Mouse (Mus musculus): ENCODE measurements around the gene P2rx4.

DNA sequence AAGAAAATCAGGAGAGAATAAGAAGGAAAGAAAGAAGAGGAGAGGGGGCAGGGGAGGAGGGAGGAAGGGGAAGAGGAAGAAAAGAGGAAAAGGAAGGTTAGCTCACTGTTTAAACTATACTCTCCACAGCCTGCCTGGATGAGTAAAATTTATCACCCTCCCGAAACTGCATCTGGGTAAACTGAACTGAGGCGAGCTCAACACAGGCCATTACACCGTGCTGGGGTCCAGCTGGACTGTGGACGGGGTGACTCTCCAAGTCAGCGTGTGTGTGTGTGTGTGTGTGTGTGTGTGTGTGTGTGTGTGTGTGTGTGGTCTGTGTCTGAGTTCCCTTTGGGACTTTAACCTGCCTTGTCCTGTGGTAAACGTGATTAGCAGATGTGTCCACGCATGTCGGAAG, 31.3 kb upstream of the P2rx4 start:
- TF ChIP-seq CTCF (conservative IDR thresholded peaks at IDR 0.05; ENCODE audit: low read length), result no peak
- no peak for TF ChIP-seq POU5F1 (IDR thresholded peaks at IDR 0.05; ENCODE audit: borderline replicate concordance, low read length)
